Mouse (Mus musculus) retina, embryonic 14.5 days (tissue): ENCODE results near the gene Zfp119b.
A peak's percentile ranks its signal among the peaks of the same experiment; 100 is the strongest.

ENCODE experiments used
- DNase-seq: peaks from one replicate; pipeline ENCODE4 v3.0.0-alpha.2; 2015; ENCODE audit warnings: low spot score

Zfp119b gene

GRCm38 (mm10) chr17:55949400-55949799, at the start of gene Zfp119b:
Zfp119b (minus strand) TSS chr17:55949500.
- DNase-seq, result no peak

GRCm38 (mm10) chr17:55996007-55996406, 46.7 kb upstream of the Zfp119b start:
- DNase-seq, result no peak

- DNase-seq, result no peak
These were observed 41.1 kb upstream of the Zfp119b start for GRCm38 (mm10) chr17:55990278-55990898.

- DNase-seq, result peak; percentile 89
These were observed 37.0 kb upstream of the Zfp119b start, which contains the start of gene Fsd1 for GRCm38 (mm10) chr17:55986030-55986961. Fsd1 (plus strand) TSS chr17:55986509.

GRCm38 (mm10) chr17:55977301-55977700, 28.0 kb upstream of the Zfp119b start:
- DNase-seq, result no peak

- peak; percentile 85 for DNase-seq
These were observed 27.1 kb upstream of the Zfp119b start for GRCm38 (mm10) chr17:55976255-55976862.

GRCm38 (mm10) chr17:55971453-55971852, 22.2 kb upstream of the Zfp119b start:
- no peak for DNase-seq

- peak; percentile 77 for DNase-seq
These were observed 20.9 kb upstream of the Zfp119b start, which contains the start of gene Shd for GRCm38 (mm10) chr17:55969966-55970891. Shd (plus strand) TSS chr17:55970467.

GRCm38 (mm10) chr17:55969560-55969959, 20.3 kb upstream of the Zfp119b start:
- DNase-seq, result peak; percentile 61

- DNase-seq, result peak; percentile 34
These were observed 18.9 kb upstream of the Zfp119b start for GRCm38 (mm10) chr17:55968210-55968609.

GRCm38 (mm10) chr17:55967186-55967585, 17.9 kb upstream of the Zfp119b start:
- DNase-seq, result no peak

- no peak for DNase-seq
These were observed 15.7 kb upstream of the Zfp119b start for GRCm38 (mm10) chr17:55964996-55965395.

GRCm38 (mm10) chr17:55964496-55964895, 15.2 kb upstream of the Zfp119b start:
- DNase-seq, result no peak

GRCm38 (mm10) chr17:55963171-55963570, 13.9 kb upstream of the Zfp119b start:
- no peak for DNase-seq

GRCm38 (mm10) chr17:55961631-55962030, 12.3 kb upstream of the Zfp119b start:
- no peak for DNase-seq

- DNase-seq, result no peak
These were observed 11.5 kb upstream of the Zfp119b start for GRCm38 (mm10) chr17:55960791-55961190.

GRCm38 (mm10) chr17:55959946-55960740, 10.8 kb upstream of the Zfp119b start:
- DNase-seq, result no peak

- DNase-seq, result peak; percentile 98
These were observed 9.8 kb upstream of the Zfp119b start, which contains the start of gene Yju2 for GRCm38 (mm10) chr17:55958918-55959728. Yju2 (plus strand) TSS chr17:55959099.

- no peak for DNase-seq
These were observed 9.2 kb upstream of the Zfp119b start for GRCm38 (mm10) chr17:55958584-55958886.
